Mouse (Mus musculus): ENCODE results near the gene Otud5. TPM values are rescaled to one million over a fixed set of nuclear protein-coding genes. Genes with fewer than 3 reads are reported as not detected.
"Not testable (repeated sequence)": the region's sequence is repeated elsewhere in the genome, so short reads cannot be mapped to it uniquely, and the experiment has no call there.

Otud5 gene
- total RNA-seq, 2 experiments from 2014 or later, result 75.8 to 85.3 TPM

DNA sequence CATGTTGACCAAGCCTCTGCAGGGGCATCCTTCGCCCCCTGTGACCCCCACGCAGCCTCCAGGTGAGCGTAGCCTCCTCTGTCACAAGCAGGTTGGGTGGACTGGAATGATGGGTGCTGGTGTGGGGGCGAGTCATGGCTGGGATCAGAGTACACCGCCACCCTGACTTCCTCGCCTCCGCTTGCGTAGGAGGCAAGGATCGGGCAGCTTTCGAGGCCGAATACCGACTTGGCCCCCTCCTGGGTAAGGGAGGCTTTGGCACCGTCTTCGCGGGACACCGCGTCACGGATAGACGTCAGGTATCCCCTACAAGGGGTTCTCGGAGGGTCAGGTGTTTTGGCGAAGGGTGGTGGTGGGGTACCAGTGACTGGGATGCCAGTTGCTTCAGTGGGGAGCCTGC lies 37.3 kb downstream of the Otud5 start:
- DNase-seq (ENCODE audit: extremely low spot score in 1 of 2, low spot score in 1 of 2), result peak in 1 of 2 experiments; percentile 17

DNA sequence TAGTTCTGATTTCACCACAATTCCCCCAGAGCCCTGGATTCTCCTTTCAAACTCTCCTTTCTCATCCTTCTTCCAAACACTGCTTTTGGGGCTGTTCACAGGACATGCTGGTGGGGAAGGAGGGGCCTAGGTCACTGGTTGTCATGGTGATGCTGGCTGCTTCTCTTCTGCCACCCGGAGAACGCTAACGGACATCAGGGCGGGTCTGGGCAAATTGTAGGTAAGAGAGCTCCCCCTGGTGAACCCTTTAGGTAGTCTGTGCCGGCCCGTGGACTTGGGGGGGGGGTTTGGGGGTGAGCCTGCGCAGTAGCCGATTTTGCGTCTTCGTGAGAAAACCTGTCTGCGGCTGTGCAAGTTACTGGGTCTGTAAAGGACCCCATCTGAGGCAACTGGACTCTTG lies 38.7 kb downstream of the Otud5 start:
- peak; percentile 29 to 33 for DNase-seq (ENCODE audit: extremely low spot score in 1 of 2, low spot score in 1 of 2)

DNA sequence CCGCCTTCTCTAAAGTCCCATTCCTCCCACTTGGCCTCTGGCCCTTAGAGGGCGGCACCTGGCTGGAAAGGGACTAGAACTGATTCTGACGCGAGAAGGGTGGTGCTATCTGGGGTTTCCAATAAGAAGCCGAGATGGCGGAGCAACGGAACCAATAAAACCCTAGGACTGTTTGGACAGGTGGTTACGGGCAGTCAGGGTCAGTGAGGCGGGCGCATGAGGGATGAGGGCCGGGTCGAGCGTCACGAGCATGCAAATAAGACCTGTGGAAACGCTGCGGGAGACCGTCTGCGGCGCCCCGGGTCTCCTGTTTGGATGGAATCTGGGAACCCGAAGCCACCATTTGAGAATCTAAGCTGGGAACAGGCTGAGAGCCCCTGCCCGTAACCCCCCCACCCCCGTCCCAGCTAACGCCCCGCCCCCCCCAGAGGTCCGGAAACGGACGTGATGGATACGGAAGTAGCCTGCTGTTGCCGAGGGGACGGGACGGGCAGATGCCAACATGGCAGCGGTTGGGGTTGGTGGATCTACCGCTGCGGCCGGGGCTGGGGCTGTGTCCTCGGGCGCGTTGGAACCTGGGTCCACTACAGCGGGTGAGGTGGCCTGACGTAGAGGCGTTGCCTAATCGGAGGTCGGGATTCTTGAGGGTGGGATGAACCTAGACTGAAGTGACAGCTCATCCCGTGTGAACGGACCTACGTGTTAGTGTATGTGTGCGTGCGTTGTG lies 42.8 kb downstream of the Otud5 start, which contains the start of gene Slc35a2:
TSS of gene Slc35a2 (plus strand) at position 188 of the 727 bp plus-strand sequence.
- peak; percentile 44 to 59 for DNase-seq (ENCODE audit: extremely low spot score in 1 of 2, low spot score in 1 of 2)

DNA sequence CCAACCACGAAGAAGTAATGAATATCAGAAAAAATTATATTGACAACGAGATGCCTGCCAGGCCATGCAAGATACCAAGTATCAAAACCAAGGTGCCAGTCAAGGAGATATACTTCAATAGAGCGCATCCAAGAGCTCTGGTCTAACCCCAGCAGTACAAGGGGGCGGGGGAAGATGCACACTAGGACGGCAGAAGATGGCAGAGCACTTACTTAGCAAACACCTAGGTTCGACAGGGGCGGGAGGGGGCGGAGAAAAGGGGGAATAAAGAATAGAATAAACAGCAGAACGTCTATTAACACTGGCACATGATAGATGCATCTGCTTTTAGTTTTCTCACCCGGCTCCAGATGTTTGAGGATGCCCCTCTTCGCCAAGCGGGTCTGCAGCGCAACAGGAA lies 57.0 kb downstream of the Otud5 start:
- DNase-seq (ENCODE audit: extremely low spot score in 1 of 2, low spot score in 1 of 2), result no peak

- peak; percentile 56 to 67 for DNase-seq (ENCODE audit: extremely low spot score in 1 of 2, low spot score in 1 of 2)
These were observed 58.0 kb downstream of the Otud5 start, which contains the start of the genes Pqbp1 and Timm17b for GRCm38 (mm10) chrX:7898880-7899874. Pqbp1 (minus strand) TSS chrX:7899269. Timm17b (plus strand) TSS chrX:7899357.

- no peak for DNase-seq (ENCODE audit: extremely low spot score in 1 of 2, low spot score in 1 of 2)
These were observed 63.3 kb downstream of the Otud5 start for GRCm38 (mm10) chrX:7904441-7904840.

DNA sequence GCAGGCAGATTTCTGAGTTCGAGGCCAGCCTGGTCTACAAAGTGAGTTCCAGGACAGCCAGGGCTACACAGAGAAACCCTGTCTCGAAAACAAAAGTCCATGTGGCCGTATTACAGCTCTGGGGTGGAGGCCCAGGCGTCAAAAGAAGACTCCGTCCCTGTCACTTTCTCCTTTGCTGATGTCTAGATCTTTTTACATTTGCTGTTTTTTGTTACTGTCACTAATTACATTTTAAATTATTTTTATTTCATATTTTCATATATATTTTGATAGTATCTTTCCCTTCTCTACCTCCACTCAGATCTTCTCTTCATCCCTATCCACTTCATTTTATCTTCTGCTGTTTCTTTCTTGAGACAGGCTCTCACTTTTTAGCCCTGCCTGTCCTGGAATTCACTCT lies 66.6 kb downstream of the Otud5 start, which contains the start of gene Gm10491:
TSS of gene Gm10491 (minus strand) at position 101 of the 400 bp plus-strand sequence.
- DNase-seq (ENCODE audit: extremely low spot score in 1 of 2, low spot score in 1 of 2), result no peak

DNA sequence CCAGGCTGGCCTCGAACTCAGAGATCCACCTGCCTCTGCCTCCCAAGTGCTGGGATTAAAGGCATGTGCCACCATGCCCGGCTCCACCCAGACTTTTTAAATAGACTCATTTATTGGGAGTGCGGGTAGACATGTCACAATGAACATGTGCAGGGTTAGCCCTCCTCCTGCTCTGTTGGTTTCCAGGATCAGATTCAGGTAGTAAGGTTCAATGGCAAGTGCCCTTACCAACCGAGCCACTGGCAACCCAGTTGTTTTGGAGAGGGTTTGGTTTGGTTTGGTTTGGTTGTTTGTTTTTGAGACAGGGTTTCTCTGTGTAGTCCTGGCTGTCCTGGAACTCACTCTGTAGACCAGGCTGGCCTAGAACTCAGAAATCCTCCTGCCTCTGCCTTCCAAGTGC lies 68.1 kb downstream of the Otud5 start, which contains the start of gene Gm10490:
TSS of gene Gm10490 (plus strand) at position 301 of the 400 bp plus-strand sequence.
- not testable (repeated sequence) for DNase-seq (ENCODE audit: extremely low spot score in 1 of 2, low spot score in 1 of 2)

DNA sequence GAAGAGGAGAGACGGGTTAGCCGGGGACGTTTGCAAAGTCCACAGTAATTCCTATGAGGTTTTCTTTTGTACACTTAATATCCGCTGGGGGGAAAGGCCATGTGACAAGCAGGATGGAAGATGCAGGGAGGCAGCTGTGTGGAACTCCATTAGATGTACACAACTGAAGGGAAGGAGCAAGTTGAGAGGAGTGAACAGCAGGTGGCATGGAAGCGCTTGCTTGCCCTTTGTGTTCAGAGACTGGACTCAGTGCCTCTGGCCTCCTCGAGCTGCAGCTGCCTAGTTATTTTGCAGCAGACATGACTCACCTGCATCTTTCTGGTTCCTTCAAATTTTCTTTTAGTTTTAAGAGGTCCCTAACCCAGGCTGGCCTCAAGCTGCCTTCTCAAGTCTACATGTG lies 69.3 kb downstream of the Otud5 start:
- DNase-seq (ENCODE audit: extremely low spot score in 1 of 2, low spot score in 1 of 2), result no peak

DNA sequence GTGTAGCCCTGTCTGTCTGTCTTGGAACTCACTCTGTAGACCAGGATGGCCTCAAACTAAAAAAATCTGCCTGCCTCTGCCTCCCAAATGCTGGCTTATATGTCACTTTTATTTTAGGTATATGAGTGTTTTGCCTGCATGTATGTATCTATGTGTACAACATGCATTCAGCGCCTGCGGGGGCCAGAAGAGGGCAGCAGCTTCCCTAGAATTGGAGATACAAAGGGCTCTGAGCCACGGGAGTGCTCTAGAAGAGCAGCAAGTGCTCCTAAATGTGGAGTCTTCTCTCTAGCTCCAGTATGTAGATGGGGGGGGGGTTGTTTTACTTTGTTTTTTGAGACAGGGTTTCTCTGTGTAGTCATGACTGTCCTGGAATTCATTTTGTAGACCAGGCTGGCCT lies 74.5 kb downstream of the Otud5 start:
- not testable (repeated sequence) for DNase-seq (ENCODE audit: extremely low spot score in 1 of 2, low spot score in 1 of 2)

- not testable (repeated sequence) for DNase-seq (ENCODE audit: extremely low spot score in 1 of 2, low spot score in 1 of 2)
These were observed 76.8 kb downstream of the Otud5 start for GRCm38 (mm10) chrX:7917960-7918359.

DNA sequence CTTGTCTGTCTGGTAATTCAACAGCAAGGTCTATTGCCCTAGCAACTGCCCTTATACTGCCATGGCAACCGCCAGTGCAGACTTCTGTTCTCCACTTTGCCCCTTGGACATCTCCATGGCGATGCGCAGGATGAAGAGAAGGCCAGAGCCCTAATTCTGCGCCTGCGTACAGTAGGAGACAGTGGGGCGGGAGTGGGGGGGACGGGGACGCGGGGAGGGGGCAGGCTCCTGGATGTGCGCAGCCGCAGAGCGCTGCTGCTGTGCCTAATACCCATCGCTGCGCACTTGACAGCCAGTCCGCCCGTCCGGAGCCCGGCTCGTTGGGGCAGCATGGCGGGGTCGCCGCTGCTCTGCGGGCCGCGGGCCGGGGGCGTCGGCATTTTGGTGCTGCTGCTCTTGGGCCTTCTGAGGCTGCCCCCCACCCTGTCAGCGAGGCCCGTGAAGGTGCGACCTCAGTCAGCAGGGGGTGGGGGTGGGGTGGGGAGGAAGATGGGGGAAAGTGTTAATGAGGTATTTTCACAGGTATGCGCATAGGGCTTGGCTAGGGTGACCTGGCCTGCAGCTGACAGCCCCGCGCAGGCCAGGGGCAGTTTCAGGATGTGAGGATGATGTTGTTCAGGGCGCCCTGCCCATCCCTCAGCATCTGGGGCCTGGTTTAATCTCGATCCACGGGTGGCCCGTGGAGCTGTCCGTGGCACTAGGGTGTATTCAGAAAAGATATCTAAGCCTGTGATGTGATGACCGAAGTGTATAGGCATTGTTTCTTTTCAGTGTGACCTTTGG lies 78.6 kb downstream of the Otud5 start, which contains the start of gene Pcsk1n:
TSS of gene Pcsk1n (plus strand) at position 222 of the 783 bp plus-strand sequence.
- DNase-seq (ENCODE audit: extremely low spot score in 1 of 2, low spot score in 1 of 2), result peak in 1 of 2 experiments; percentile 41

DNA sequence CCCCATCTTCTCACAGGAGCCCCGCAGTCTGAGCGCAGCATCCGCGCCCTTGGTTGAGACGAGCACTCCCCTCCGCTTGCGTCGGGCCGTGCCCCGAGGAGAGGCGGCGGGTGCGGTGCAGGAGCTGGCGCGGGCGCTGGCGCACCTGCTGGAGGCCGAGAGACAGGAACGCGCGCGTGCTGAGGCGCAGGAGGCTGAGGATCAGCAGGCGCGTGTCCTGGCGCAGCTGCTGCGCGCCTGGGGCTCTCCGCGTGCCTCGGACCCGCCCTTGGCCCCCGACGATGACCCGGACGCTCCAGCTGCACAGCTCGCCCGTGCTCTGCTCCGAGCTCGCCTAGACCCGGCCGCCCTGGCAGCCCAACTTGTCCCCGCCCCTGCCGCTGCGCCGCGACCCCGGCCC lies 80.9 kb downstream of the Otud5 start:
- no peak for DNase-seq (ENCODE audit: extremely low spot score in 1 of 2, low spot score in 1 of 2)

Small RNAs within 50 kb of the gene (microRNA-seq; reads per million reads assigned to microRNA genes)
- gene Mir1198, result 109 to 125 reads per million in 2 experiments

Other genes with a start within 250 kb of the Otud5 start
- 10 to 100 TPM; 20.9 to 25.2 TPM for gene Ccdc22, start 235.8 kb upstream of the Otud5 start, total RNA-seq (2021)
- gene Cacna1f, start 234.3 kb upstream of the Otud5 start, total RNA-seq (2021), result not detected
- 1,000 to 10,000 TPM; 1,873 to 2,127 TPM for gene Syp, start 202.9 kb upstream of the Otud5 start, total RNA-seq (2021)
- gene Prickle3, start 184.1 kb upstream of the Otud5 start, total RNA-seq (2021), result under 1 TPM; 0.57 to 0.82 TPM
- gene Plp2, start 170.0 kb upstream of the Otud5 start, total RNA-seq (2021), result 1 to 10 TPM; 5.0 to 6.2 TPM
- gene Magix, start 160.1 kb upstream of the Otud5 start, total RNA-seq (2021), result under 1 TPM; 0.17 to 0.77 TPM
- 10 to 100 TPM; 35.7 to 36.5 TPM for gene Gpkow, start 144.2 kb upstream of the Otud5 start, total RNA-seq (2021)
- gene Wdr45, start 127.0 kb upstream of the Otud5 start, total RNA-seq (2021), result 10 to 100 TPM; 51.1 to 55.2 TPM
- not detected for gene Gm45208, start 119.1 kb upstream of the Otud5 start, total RNA-seq (2021)
- 100 to 1,000 TPM; 100 to 109 TPM for gene Praf2, start 112.9 kb upstream of the Otud5 start, total RNA-seq (2021)
- 10 to 100 TPM; 17.0 to 20.9 TPM for gene Ccdc120, start 90.5 kb upstream of the Otud5 start, total RNA-seq (2021)
- 10 to 100 TPM; 28.7 to 33.5 TPM for gene Tfe3, start 78.8 kb upstream of the Otud5 start, total RNA-seq (2021)
- 100 to 1,000 TPM in 1 of 2 experiments, 10 to 100 TPM in 1; 87.8 to 116 TPM for gene Gripap1, start 51.6 kb upstream of the Otud5 start, total RNA-seq (2021)
- 1 to 10 TPM; 8.0 to 9.5 TPM for gene Kcnd1, start 19.1 kb upstream of the Otud5 start, total RNA-seq (2021)
- gene Pim2, start 36.9 kb downstream of the Otud5 start, total RNA-seq (2021), result 10 to 100 TPM; 52.2 to 57.4 TPM
- gene Slc35a2, start 42.7 kb downstream of the Otud5 start, total RNA-seq (2021), result 10 to 100 TPM; 44.7 to 45.9 TPM
- 10 to 100 TPM; 78.1 to 93.2 TPM for gene Pqbp1, start 57.9 kb downstream of the Otud5 start, total RNA-seq (2021)
- 10 to 100 TPM; 25.5 to 27.9 TPM for gene Timm17b, start 58.0 kb downstream of the Otud5 start, total RNA-seq (2021)
- not detected for gene Gm10491, start 66.5 kb downstream of the Otud5 start, total RNA-seq (2021)
- gene Gm10490, start 68.2 kb downstream of the Otud5 start, total RNA-seq (2021), result not detected
- gene Pcsk1n, start 78.5 kb downstream of the Otud5 start, total RNA-seq (2021), result 100 to 1,000 TPM; 386 to 442 TPM
- gene Eras, start 87.2 kb downstream of the Otud5 start, total RNA-seq (2021), result not detected
- 10 to 100 TPM; 42.4 to 57.2 TPM for gene Hdac6, start 106.5 kb downstream of the Otud5 start, total RNA-seq (2021)
- gene Gata1, start 136.7 kb downstream of the Otud5 start, total RNA-seq (2021), result not detected
- under 1 TPM; 0.59 to 0.71 TPM for gene Glod5, start 177.1 kb downstream of the Otud5 start, total RNA-seq (2021)
- 10 to 100 TPM; 19.3 to 20.9 TPM for gene Suv39h1, start 233.4 kb downstream of the Otud5 start, total RNA-seq (2021)
- 1 to 10 TPM; 1.0 to 1.5 TPM for gene Was, start 249.1 kb downstream of the Otud5 start, total RNA-seq (2021)